Mouse (Mus musculus) MEL (cell line): ENCODE measurements around the gene Prss46. TPM values are rescaled to one million over a fixed set of nuclear protein-coding genes. Genes with fewer than 3 reads are reported as not detected.

ENCODE experiments used
- DNase-seq: peaks from one replicate; pipeline ENCODE4 v3.0.0; 2011; ENCODE audit warnings: low read depth, low spot score
- H3K27ac ChIP-seq: 2 replicates; pipeline ENCODE4 v1.5.1; 2012; ENCODE audit warnings: low read depth, mild to moderate bottlenecking, control low read depth, low read length, moderate library complexity; ENCODE audit not compliant: control insufficient read depth
- H3K27me3 ChIP-seq, 2 experiments: fragments of 150-350 bp in 1 of 2; sonication (generic) in 1 of 2; 2 replicates each; pipeline ENCODE4 v1.6.1; 2012; ENCODE audit warnings: low read length in 2 of 2, mild to moderate bottlenecking in 2 of 2, improper control_type of control experiment in 1 of 2, moderate library complexity in 1 of 2; ENCODE audit not compliant: insufficient read depth in 2 of 2, control insufficient read depth in 1 of 2
- H3K36me3 ChIP-seq, 2 experiments: 2 replicates each; pipeline ENCODE4 v1.6.1; 2012 to 2014; ENCODE audit warnings: low read length in 2 of 2, improper control_type of control experiment in 1 of 2, inconsistent platforms in 1 of 2, mild to moderate bottlenecking in 1 of 2; ENCODE audit not compliant: insufficient read depth in 2 of 2, control insufficient read depth in 1 of 2
- H3K4me1 ChIP-seq, 2 experiments: fragments of 150-350 bp in 1 of 2; sonication (generic) in 1 of 2; 2 replicates each; pipeline ENCODE4 v1.6.1; 2012; ENCODE audit warnings: low read length in 2 of 2, improper control_type of control experiment in 1 of 2, mild to moderate bottlenecking in 1 of 2; ENCODE audit not compliant: insufficient read depth in 2 of 2, control insufficient read depth in 1 of 2
- H3K4me3 ChIP-seq, 2 experiments: fragments of 150-350 bp in 1 of 2; sonication (generic) in 1 of 2; 2 replicates each; pipeline ENCODE4 v1.5.1; 2012; ENCODE audit warnings: low read depth in 2 of 2, low read length in 2 of 2, mild to moderate bottlenecking in 2 of 2, moderate library complexity in 2 of 2, control low read depth in 1 of 2, improper control_type of control experiment in 1 of 2; ENCODE audit not compliant: control insufficient read depth in 1 of 2, insufficient read depth in 1 of 2
- H3K79me2 ChIP-seq: 2 replicates; pipeline ENCODE4 v1.6.1; 2012; ENCODE audit warnings: mild to moderate bottlenecking, low read length, moderate library complexity; ENCODE audit not compliant: control insufficient read depth, poor library complexity, insufficient read depth
- H3K9ac ChIP-seq: 2 replicates; pipeline ENCODE4 v1.6.1; 2012; ENCODE audit warnings: low read depth, mild to moderate bottlenecking, control low read depth, low read length, moderate library complexity; ENCODE audit not compliant: control insufficient read depth, poor library complexity, severe bottlenecking
- H3K9me3 ChIP-seq: fragments of 150-350 bp; sonication (generic); replicated peaks from 2 replicates; pipeline ENCODE4 v1.6.1; 2012; ENCODE audit warnings: mild to moderate bottlenecking, low read length, improper control_type of control experiment, moderate library complexity; ENCODE audit not compliant: insufficient read depth
- CTCF ChIP-seq, 3 experiments: IDR thresholded peaks in 2 of 3; conservative IDR thresholded peaks in 1 of 3; 2 replicates each; pipeline ENCODE4 v1.5.1; 2011 to 2012; ENCODE audit warnings: low read length in 3 of 3, low read depth in 2 of 3, mild to moderate bottlenecking in 2 of 3, improper control_type of control experiment in 1 of 3, inconsistent platforms in 1 of 3, mixed read lengths in 1 of 3, moderate library complexity in 1 of 3; ENCODE audit not compliant: control insufficient read depth in 1 of 3, insufficient read depth in 1 of 3, poor library complexity in 1 of 3, severe bottlenecking in 1 of 3
- E2F4 ChIP-seq: IDR thresholded peaks from 2 replicates; pipeline ENCODE4 v1.6.1; 2011; ENCODE audit warnings: low read depth, low read length, improper control_type of control experiment, borderline replicate concordance
- GATA1 ChIP-seq: IDR thresholded peaks from 2 replicates; pipeline ENCODE4 v1.6.1; 2011; ENCODE audit warnings: low read depth, low read length, improper control_type of control experiment
- MAFK ChIP-seq: IDR thresholded peaks from 2 replicates; pipeline ENCODE4 v1.6.1; 2011; ENCODE audit warnings: low read depth, mild to moderate bottlenecking, low read length, improper control_type of control experiment, borderline replicate concordance
- MAX ChIP-seq: IDR thresholded peaks from 2 replicates; pipeline ENCODE4 v1.6.1; 2011; ENCODE audit warnings: low read length, improper control_type of control experiment
- MAZ ChIP-seq: IDR thresholded peaks from 2 replicates; pipeline ENCODE4 v1.6.1; 2012; ENCODE audit warnings: low read depth, mild to moderate bottlenecking, inconsistent platforms, low read length, improper control_type of control experiment
- MEF2A ChIP-seq: IDR thresholded peaks from 2 replicates; pipeline ENCODE4 v1.6.1; 2014; ENCODE audit warnings: low read depth, mild to moderate bottlenecking, inconsistent platforms, low read length, improper control_type of control experiment; ENCODE audit not compliant: poor library complexity, insufficient replicate concordance, severe bottlenecking; ENCODE audit errors: extremely low read depth
- MXI1 ChIP-seq: IDR thresholded peaks from 2 replicates; pipeline ENCODE4 v1.6.1; 2011; ENCODE audit warnings: mild to moderate bottlenecking, low read depth, low read length, improper control_type of control experiment
- MYC ChIP-seq: IDR thresholded peaks from 2 replicates; pipeline ENCODE4 v1.6.1; 2011; ENCODE audit warnings: low read depth, mild to moderate bottlenecking, low read length, improper control_type of control experiment, moderate library complexity
- NELFE ChIP-seq: IDR thresholded peaks from 2 replicates; pipeline ENCODE4 v1.6.1; 2011; ENCODE audit warnings: low read depth, low read length, improper control_type of control experiment
- NRF1 ChIP-seq: IDR thresholded peaks from 2 replicates; pipeline ENCODE4 v1.6.1; 2014; ENCODE audit warnings: low read depth, mild to moderate bottlenecking, inconsistent platforms, low read length, improper control_type of control experiment, moderate library complexity; ENCODE audit not compliant: poor library complexity, insufficient read depth, severe bottlenecking
- RAD21 ChIP-seq: IDR thresholded peaks from 2 replicates; pipeline ENCODE4 v1.6.1; 2011; ENCODE audit warnings: mild to moderate bottlenecking, low read depth, low read length, improper control_type of control experiment
- RCOR1 ChIP-seq: IDR thresholded peaks from 2 replicates; pipeline ENCODE4 v1.6.1; 2012; ENCODE audit warnings: low read depth, mild to moderate bottlenecking, inconsistent platforms, low read length, improper control_type of control experiment
- SIN3A ChIP-seq: IDR thresholded peaks from 2 replicates; pipeline ENCODE4 v1.6.1; 2012; ENCODE audit warnings: low read length, improper control_type of control experiment, inconsistent platforms
- SMC3 ChIP-seq: IDR thresholded peaks from 2 replicates; pipeline ENCODE4 v1.6.1; 2011; ENCODE audit warnings: low read depth, low read length, improper control_type of control experiment
- TBP ChIP-seq: IDR thresholded peaks from 2 replicates; pipeline ENCODE4 v1.8.0; 2011; ENCODE audit warnings: low read depth, low read length, improper control_type of control experiment
- TCF12 ChIP-seq: IDR thresholded peaks from 2 replicates; pipeline ENCODE4 v1.6.1; 2014; ENCODE audit warnings: low read depth, mild to moderate bottlenecking, inconsistent platforms, low read length, improper control_type of control experiment, moderate library complexity
- ZKSCAN1 ChIP-seq: IDR thresholded peaks from 2 replicates; pipeline ENCODE4 v1.6.1; 2012; ENCODE audit warnings: low read depth, mild to moderate bottlenecking, inconsistent platforms, low read length, improper control_type of control experiment, moderate library complexity
- polyA plus RNA-seq, 2 experiments: library from polyadenylated mRNA; stranded (reverse) in 1 of 2; unstranded in 1 of 2; fragments of >175 nt in 1 of 2; fragments of >200 nt in 1 of 2; gene quantifications; 2 replicates each; pipeline versions ENCODE4 v1.2.1 to v1.2.4; 2012; ENCODE audit warnings: low replicate concordance in 2 of 2, low read depth in 1 of 2; ENCODE audit not compliant: insufficient read length in 2 of 2, insufficient read depth in 1 of 2, missing spikeins in 1 of 2
- total RNA-seq: library from RNA; depleted of rRNA; stranded (reverse); fragments of 300-350 nt; gene quantifications from 2 replicates; pipeline ENCODE4 v1.2.3, GENCODE M21; 2012

Prss46 gene
- total and polyA plus RNA-seq, 3 experiments = not detected

DNA sequence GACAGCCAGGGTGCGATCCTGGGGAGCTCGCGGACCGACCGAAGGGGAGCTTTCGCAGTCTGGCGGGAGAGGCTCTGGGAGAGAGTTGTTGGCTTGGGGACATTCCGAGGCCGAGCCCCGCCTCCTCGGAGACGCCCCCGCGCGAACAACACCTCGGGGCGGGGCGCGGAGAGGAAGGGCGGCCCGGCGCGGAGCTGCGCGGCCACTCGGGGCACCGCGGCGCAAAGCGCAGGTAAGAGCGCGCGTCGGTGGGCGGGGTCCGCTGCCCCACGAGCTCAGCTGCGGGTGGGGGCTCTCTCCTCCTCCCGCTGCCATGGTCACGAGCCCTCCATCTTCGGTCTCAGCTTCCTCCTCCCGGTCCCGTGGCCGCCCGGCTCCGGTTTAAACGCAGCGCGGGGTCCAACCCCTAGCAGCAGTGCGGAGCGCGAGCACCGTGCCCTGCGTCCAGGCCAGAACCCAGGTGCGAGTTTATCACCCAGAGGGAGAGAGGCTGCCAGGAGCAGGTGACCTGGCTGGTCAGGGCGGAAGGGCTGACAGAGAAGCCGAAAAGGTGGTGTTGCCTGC is 35.8 kb downstream of the Prss46 start, which contains the start of gene Tmie:
Gene Tmie (minus strand): TSS at position 116 of the 564 bp plus-strand sequence.
- TF ChIP-seq RAD21 (no peak), MAFK (no peak), SMC3 (no peak), RCOR1 (no peak), TCF12 (no peak), ZKSCAN1 (no peak), SIN3A (no peak)
- Histone ChIP-seq H3K9ac (no peak within 1 kb of the TSS), H3K36me3 (no peaks in the 10 kb centered on the region), H3K9me3 (no peaks in the 10 kb centered on the region), H3K4me1 (no peaks in the 10 kb centered on the region), H3K79me2 (no peaks in the 10 kb centered on the region), H3K27ac (no peak within 1 kb of the TSS), H3K4me3 (no peak within 1 kb of the TSS), H3K27me3 (no peaks in the 10 kb centered on the region)
- DNase-seq = no peak

DNA sequence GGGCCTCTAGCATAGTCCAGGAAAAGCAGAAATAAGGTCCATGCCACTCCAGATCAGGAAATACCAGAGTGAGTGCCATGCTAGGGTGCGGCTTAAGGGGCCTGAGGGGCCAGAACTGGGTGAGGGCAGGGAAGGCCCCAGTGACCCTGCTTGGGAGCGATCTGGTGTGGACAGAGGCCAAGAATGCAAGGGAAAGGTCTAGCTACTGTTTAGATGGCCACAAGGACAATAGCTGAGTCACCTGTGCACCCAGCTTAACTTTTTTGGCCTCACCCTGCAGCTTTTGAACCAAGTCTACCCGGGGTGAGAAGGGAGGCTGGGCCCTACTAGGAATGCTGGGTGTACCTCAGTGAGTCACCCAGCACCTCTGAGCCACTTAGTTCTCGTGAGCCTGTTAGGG is 36.5 kb downstream of the Prss46 start:
- H3K4me1 ChIP-seq = no peaks in the 10 kb centered on the region
- H3K79me2 ChIP-seq = no peaks in the 10 kb centered on the region
- H3K4me3 ChIP-seq = no peak overlapping the region
- H3K36me3 ChIP-seq = no peaks in the 10 kb centered on the region
- no peak overlapping the region for H3K9ac ChIP-seq
- no peak for DNase-seq
- H3K9me3 ChIP-seq = no peaks in the 10 kb centered on the region
- TF ChIP-seq MEF2A = no peak
- no peak for TF ChIP-seq RCOR1
- TF ChIP-seq MAZ = no peak
- TF ChIP-seq GATA1 = no peak
- TF ChIP-seq TBP = no peak
- no peak for TF ChIP-seq NRF1
- TF ChIP-seq MAX = no peak
- TF ChIP-seq NELFE = no peak
- no peak for TF ChIP-seq CTCF (IDR thresholded peaks at IDR 0.05 in 2 of 3, conservative IDR thresholded peaks at IDR 0.05 in 1 of 3; ENCODE audit: control insufficient read depth in 1 of 3, insufficient read depth in 1 of 3, low read depth in 2 of 3, low read length in 3 of 3, poor library complexity in 1 of 3, severe bottlenecking in 1 of 3)
- no peak for TF ChIP-seq MXI1
- TF ChIP-seq MYC = no peak
- no peak for TF ChIP-seq E2F4
- no peak for TF ChIP-seq MAFK
- TF ChIP-seq, all 39 proteins: peak for 0
- H3K27ac ChIP-seq = no peak overlapping the region
- H3K27me3 ChIP-seq = no peaks in the 10 kb centered on the region
